Mouse (Mus musculus) erythroblast, adult 5-6 weeks (primary cell): ENCODE results near the gene Larp4b. TPM values are rescaled to one million over a fixed set of nuclear protein-coding genes. Genes with fewer than 3 reads are reported as not detected.

ENCODE experiments used
- ATAC-seq: replicated peaks from 2 replicates; pipeline ENCODE4 v1.8.0; 2016; ENCODE audit warnings: moderate number of reproducible peaks, mild to moderate bottlenecking, moderate TSS enrichment, inconsistent platforms; ENCODE audit not compliant: poor library complexity, low FRiP score, severe bottlenecking
- total RNA-seq, 2 experiments: library from RNA; stranded (forward) in 1 of 2; stranded (reverse) in 1 of 2; fragments of 150-400 nt in 1 of 2; fragments of 200-764, 138-1000 nt in 1 of 2; gene quantifications; 2 replicates each; pipeline versions ENCODE4 v1.2.3 to v1.2.4; 2015 to 2017; ENCODE audit warnings: low replicate concordance in 2 of 2

The Larp4b gene
- total RNA-seq, 2 experiments from 2014 or later = 39.0 to 44.6 TPM

- no peak for ATAC-seq
Observed at GRCm38 (mm10) chr13:9170726-9171125, 77.0 kb downstream of the Larp4b start.

GRCm38 (mm10) chr13:9173414-9173813 lies 79.7 kb downstream of the Larp4b start:
- ATAC-seq = no peak

- ATAC-seq = no peak
Observed at GRCm38 (mm10) chr13:9175171-9175570, 81.5 kb downstream of the Larp4b start.

DNA sequence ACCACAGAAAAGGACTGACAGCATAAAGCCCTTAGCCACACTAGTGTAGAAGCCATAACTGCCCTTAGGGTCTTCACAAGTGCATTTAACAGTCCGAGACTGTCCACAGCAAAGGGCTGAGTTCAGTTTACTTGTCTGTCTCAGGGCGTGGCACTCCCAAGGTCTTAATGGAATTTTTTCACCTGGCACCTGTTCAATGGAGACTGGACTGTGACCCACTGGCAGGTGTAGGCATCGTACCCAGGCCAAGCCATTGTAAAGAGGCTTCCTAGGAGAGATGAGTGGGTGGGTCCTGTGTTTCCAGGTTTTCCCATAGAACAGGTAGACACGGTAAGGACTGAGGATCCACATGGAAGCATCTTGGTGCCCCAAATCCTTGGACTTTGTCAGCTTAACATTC lies 84.6 kb downstream of the Larp4b start:
- no peak for ATAC-seq

- no peak for ATAC-seq
Observed at GRCm38 (mm10) chr13:9178718-9179117, 85.0 kb downstream of the Larp4b start.

DNA sequence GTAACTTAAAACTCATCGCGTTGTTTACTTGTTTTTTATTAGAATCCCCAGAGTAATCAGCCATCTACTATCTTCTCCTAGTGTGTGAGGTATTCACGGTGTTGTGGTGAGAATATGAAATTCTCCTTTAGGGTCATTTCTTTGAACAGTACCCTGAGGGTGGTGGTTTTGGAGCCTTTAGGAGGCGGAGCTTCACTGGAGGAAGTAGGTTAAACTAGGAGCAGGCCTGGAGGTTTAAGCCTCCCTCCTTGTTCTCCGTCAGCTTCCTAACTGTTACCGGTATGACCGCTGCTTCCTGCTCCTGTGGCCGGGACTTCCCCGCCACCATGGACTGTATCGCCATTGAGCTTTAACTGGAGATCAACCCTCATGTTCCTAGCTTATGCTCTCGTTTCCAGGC lies 86.5 kb downstream of the Larp4b start:
- ATAC-seq = no peak

DNA sequence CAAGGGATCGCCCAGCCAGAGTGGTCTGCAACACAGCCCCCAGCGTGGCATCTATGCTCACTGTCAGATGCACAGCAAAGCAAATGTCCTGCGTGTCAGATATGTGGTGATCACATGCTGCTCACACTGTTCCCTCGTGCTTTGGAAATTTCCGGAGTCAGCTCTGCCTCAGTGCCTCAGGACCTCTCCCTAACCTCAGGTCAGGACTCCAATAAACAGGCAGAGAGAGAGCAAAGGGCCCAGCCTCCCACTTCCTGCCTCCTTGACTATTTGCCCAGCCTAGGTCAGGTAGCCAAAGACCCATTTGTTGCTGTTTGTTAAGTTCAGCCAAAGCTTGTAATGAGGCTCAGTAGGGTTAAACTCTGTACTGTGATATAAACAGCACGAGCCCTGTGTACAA lies 87.4 kb downstream of the Larp4b start:
- no peak for ATAC-seq

GRCm38 (mm10) chr13:9181666-9182264 lies 88.1 kb downstream of the Larp4b start:
- no peak for ATAC-seq

DNA sequence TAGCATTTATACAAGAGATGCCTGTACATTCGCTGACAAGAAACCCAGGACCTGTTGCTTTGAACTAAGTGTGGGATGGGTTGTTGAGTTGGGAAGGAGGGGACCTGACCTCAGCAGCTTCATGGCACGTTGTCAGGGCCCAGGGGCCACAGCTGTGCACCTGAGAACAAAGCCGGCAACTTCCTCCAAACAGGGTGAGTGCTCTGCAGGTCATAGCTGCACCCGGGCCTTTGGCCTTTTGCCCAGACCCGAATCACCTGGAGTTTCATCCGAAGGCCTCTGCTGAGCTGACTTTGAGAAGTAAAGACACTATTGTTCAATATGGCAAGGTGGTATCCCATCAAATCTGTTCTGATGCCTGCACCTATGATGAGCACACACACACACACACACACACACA lies 90.6 kb downstream of the Larp4b start:
- ATAC-seq = no peak

GRCm38 (mm10) chr13:9184716-9185115 lies 91.0 kb downstream of the Larp4b start:
- ATAC-seq = no peak

DNA sequence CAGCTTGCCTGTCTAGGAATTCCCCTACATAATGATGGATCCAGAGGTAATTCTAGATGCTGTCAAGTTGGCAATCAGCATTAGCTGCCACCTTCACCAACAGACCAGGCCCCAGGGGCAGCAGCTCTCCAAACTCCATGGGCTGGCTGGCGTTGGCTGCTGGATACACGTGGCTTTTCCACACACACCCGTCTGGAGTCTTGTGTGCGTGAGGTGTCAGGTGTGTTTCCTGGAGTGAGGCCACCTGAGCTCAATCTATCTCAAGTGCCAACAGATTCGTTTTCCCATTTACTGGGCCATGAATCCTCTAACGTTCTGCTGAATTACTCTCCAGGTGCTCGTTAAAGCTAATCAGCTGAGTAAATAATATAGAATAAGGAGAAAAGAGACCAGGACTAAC lies 93.5 kb downstream of the Larp4b start:
- no peak for ATAC-seq

DNA sequence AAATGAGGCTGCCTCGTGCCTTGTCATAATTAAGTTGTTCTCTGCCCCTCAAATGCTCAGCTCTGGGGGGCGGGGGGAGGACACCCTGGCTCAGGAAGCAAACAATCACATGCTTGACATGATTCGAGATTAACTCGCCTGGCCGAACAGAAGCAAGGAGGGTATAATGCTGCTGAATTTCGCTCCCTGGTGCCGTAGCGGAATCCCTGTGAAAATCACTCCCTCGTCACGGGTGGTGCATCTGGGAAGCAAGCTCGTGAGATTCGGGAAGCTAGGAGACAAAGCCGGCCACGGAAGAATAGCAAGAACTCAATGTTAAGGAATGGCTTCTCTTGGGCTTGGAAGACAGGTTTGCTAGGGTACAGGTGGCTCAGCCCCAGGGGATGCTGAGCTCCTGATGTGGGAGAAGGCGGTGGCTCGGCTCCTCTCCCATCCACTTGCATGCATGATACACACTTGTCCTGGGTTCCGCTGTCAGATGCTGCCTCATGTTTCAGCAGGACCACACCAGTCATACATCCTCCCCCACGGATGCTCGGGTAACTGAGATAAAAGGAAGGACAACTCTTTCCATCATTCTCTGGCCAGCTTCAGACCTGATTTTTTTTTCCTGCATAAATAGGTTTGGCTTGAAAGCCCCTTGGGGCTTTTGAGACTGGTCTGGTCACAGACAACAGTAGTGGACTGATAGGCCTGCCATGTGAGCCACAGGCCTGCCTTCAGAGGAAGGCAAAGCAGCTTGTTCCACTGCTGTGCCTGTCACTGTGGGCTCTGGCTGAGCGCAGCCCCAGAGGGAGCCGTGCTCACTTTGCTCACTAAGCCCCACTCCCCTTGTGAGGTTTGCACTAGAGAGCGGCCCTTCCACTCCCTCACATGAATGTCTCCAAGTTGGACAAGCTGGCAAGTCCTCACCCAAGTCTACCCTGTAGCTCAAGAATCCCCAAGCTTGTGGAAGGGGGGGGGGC lies 94.2 kb downstream of the Larp4b start:
- ATAC-seq = no peak

DNA sequence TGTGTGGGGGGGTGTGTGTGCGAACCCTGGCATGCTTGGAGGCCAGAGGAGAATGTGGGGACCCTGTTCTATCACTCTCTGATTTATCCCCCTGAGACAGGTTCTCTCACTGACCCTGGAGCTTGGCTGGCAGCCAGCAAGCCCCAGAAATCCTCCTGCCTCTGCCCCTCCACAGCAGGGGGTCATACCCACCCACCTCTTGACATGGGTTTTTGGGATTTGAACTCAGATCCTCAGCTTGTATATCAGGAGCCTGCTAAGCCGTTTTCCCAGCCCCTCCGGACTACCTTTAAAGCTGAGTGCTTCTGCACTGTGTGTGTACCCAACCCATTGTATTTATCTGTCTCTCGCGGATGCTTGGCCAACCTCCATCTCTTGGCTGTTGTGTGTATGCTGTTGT lies 95.8 kb downstream of the Larp4b start:
- ATAC-seq = no peak

- ATAC-seq = no peak; the same call in 1 of the 2 replicates
Observed at GRCm38 (mm10) chr13:9191172-9192140, 97.8 kb downstream of the Larp4b start.

DNA sequence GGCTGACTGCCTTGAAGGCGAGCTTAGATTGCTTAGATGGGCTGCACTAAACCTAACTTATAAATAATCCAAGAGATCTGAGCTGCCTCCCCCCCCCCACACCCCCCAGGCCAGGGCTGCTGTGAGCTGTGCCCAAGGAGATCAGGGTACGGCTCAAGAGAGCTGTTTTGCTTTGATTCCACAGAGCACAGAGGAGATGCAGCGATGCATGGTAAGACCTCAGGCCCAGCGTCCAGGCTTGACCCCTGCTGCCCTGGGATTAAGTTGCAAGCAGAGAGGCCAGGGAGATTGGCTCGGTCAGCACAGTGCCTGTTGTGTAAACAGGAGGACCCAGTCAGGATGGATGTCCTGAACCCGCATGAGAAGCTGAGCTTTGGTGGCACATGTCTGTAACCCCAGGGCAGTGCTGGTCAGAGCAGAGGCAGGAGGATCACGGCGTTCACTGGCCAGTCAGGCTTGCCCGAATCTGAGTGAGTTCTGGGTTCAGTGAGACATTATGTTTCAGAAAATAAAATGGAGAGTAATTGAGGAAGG lies 99.2 kb downstream of the Larp4b start:
- ATAC-seq = no peak

DNA sequence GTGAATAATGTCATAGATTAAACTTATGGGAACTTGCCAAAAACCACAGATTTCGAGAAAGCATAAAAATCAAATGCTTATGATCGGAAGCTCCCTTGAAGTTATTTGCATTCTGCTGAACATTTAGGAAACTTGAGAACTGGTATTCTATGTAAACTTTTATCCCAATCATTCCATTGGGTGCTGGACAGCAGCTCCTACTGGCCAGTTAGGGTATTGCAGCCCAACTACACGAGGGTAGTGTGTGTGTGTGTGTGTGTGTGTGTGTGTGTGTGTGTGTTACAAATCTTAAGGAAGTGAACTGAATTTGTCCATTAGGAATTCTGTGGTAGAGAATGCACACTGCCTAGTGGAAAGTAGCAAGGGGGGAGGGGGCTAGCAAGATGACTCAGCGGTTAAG lies 101.0 kb downstream of the Larp4b start:
- ATAC-seq = no peak

DNA sequence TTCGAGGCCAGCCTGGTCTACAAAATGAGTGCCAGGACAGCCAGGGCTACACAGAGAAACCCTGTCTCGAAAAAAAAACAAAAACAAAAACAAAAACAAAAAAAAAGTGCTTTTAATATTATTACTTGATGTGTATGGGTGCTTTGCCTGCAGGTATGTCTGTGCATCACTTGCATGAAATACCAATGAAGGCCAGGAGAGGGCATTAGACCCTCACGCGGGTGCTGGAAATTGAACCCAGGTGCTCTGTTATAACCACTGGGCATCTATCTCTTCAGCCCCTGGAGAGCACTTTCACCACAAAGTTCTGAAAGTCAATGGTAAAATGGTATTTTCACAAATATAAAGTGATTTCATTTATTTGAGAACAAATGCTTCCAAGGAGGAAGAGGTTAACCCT lies 101.9 kb downstream of the Larp4b start:
- ATAC-seq = no peak

GRCm38 (mm10) chr13:9198106-9198505 lies 104.4 kb downstream of the Larp4b start:
- ATAC-seq = no peak

DNA sequence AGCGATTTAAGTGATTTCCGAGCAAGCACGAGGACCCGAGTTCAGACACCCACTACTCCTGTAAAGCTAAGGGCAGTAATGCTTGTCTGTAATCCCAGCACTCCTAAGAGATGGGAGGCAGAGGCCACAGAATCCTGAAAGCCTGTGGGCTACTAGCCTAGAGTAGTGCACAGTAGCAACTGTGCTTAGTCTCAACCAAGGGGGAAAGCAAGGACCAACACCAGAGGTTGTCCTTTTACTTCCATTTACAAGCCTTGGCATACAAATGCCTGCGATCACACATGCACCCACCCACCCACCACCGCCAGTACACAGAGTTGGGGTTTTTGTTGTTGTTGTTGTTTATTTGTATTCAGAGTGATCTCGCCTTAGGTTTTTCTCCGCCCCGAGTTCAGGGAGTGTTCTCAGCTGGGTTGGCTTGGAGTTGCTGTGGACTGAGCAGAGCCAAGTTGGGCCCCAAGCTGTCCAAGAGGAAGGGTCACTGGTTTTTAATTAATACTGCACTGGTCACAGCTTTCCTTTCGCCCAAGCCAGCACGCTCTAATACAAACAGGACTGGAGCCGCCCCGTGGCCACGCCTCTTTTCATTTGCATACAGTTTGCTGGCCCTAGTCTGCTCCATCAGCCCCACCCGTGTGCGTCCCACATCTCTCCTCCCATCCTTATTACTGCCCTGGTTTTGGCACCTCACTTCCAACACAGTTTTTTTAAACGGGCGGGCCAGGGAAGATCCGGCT lies 105.2 kb downstream of the Larp4b start:
- no peak for ATAC-seq
